Mouse (Mus musculus): ENCODE results near the gene Galnt17. TPM values are rescaled to one million over a fixed set of nuclear protein-coding genes. Genes with fewer than 3 reads are reported as not detected.

Gene Galnt17
- polyA plus RNA-seq, 1 experiment from 2014 or later: 7.8 TPM

DNA sequence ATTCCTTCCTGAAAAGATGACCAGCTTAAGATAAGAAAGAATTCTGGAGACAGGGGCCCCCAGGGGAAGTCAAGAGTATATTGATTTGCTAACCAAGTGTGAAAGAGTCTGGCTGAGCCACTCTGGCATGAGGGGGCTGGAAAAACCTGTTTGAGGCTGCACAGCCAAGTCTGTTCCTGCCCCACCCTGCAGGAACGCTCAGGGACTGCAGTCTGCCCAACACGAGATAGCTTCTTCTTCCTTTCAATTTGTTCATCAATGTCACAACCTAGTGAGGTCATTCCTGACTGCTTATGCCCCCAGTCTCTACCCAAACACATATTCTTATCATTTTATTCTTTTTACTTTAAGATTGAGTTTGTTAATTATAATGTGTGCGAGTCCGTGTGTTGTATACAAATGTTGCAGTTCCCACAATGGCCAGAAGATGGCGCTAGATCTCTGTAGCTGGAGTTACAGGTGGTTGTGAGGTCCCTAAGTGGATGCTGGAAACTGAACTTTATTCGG, 357.4 kb downstream of the Galnt17 start:
- Histone ChIP-seq H3K9me3 (no peaks in the 10 kb centered on the region), H3K4me2 (no peak overlapping the region), H3K36me3 (no peaks in the 10 kb centered on the region), H3K4me3 (no peak overlapping the region), H3K27me3 (no peaks in the 10 kb centered on the region), H3K9ac (no peak overlapping the region), H3K27ac (replicated peaks) (no peak overlapping the region), H3K4me1 (replicated peaks) (no peaks in the 10 kb centered on the region)
- ATAC-seq (ENCODE audit: low FRiP score, low read depth): no peak
- WGBS: 44% methylated on average over 6 of the region's 6 CpGs

DNA sequence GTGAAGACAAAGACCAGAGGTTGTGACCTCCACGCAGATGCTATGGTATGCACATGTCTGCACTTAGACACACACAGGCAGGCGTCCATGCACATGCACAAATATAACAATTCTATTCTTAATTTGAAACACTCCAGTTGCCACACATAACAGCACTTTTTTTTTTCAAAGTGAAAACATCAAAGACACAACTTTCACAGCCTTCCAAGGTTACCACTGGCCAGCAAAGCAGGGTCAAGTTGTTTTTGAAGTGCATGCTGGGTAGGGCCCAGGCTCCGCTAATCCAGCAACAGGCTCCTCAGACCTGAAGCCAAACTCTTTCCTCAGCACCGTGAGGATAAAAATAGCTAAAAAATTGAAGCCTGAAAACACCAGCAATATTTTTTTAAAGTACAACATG, 357.9 kb downstream of the Galnt17 start:
- Histone ChIP-seq H3K4me2 (no peak overlapping the region), H3K27ac (replicated peaks) (no peak overlapping the region), H3K9ac (no peak overlapping the region), H3K36me3 (no peaks in the 10 kb centered on the region), H3K4me1 (replicated peaks) (no peaks in the 10 kb centered on the region), H3K9me3 (no peaks in the 10 kb centered on the region), H3K4me3 (no peak overlapping the region), H3K27me3 (no peaks in the 10 kb centered on the region)
- ATAC-seq (ENCODE audit: low FRiP score, low read depth): no peak
- WGBS: 37% methylated on average over 4 of the region's 4 CpGs

DNA sequence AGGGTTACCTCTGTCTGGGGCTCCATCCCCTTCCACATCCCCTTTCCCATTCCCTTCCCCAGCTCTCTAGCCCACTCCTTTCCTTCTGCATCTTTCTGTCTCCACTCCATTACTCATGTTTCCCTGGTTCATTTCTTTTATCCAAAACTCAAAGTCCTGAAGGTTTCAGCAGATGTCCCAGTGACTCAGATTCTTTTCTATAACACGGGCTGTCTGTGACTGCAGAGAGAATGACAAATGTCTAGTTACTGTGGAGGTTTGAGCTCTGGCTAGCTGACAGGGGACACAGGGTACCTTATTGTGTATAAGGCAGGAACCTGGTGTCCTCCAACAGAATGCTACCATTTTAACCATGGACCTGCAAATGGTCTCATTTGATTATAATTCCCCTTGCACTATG, 358.6 kb downstream of the Galnt17 start:
- 67% methylated on average over 1 of the region's 1 CpGs for WGBS
- Histone ChIP-seq H3K27me3 (no peaks in the 10 kb centered on the region), H3K4me2 (no peak overlapping the region), H3K4me3 (no peak overlapping the region), H3K9ac (no peak overlapping the region), H3K27ac (replicated peaks) (no peak overlapping the region), H3K36me3 (no peaks in the 10 kb centered on the region), H3K4me1 (replicated peaks) (no peaks in the 10 kb centered on the region), H3K9me3 (no peaks in the 10 kb centered on the region)
- ATAC-seq (ENCODE audit: low FRiP score, low read depth): no peak

DNA sequence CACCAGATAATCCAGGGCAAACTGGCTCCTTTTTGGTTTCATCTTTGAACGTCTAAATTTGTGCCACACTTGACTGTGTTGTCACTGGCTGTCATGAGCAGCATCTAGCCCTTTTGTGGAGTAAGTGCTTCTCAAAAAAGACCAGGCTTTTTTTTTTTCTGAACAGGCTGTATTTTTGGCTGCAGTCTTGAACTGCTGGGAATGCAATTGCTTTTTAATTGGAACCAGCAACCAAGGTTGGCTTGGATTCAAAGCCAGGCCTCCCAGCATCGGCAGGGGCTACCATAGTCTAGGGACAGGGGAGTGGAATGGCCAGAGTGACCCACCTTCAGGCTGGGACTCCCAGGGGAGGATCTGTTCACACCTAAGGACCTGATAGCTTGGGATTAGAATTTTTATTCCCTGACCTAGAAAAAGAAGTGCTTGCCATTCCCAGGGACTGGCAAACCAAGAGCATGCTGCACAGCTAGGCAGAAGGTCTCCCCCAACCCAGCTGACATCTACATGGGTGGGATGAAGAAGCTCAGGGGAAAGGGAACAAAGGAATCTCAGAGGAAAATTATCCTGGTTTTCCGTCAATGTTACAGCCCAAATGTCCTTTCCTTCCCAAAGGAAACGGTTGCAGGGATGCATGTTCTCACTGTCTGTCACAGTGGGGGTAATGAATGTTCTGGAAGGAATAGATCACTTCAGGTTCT, 369.2 kb downstream of the Galnt17 start:
- Histone ChIP-seq H3K9me3 (no peaks in the 10 kb centered on the region), H3K27me3 (no peaks in the 10 kb centered on the region), H3K9ac (no peak overlapping the region), H3K4me3 (no peak overlapping the region), H3K4me2 (no peak overlapping the region), H3K27ac (replicated peaks) (peak overlapping the region; percentile 37), H3K4me1 (replicated peaks) (peaks cover 14% of the 10 kb centered on the region; the same call in 1 of the 2 replicates), H3K36me3 (no peaks in the 10 kb centered on the region)
- ATAC-seq (ENCODE audit: low FRiP score, low read depth): 0 out of 2 replicates have a peak, but pooled peaks have one; percentile 30
- 14% methylated on average over 4 of the region's 4 CpGs for WGBS

DNA sequence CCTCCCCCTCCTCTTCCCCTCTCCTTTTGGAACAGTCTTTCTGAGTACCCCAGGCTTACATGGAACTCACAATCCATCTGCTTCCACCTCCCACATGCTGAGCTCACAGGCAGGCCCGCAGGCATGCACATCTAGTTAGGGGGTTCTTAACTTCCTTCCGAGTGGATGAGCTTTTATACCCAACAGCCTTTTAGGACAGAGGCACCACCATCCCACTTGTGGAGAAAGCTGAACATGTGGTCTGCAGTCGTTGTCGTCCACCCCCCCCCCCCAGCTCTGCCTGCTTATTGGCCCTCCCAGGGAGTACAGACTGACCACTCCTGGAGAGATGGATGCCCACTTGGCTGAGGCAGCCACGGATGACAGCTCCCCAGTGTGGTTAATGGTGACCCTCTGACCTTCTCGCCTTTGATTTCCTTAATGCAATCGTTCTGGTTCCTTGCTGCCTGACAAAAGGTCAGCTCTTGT, 370.0 kb downstream of the Galnt17 start:
- Histone ChIP-seq H3K4me2 (no peak overlapping the region), H3K27me3 (no peaks in the 10 kb centered on the region), H3K27ac (replicated peaks) (peak overlapping the region; percentile 46), H3K36me3 (no peaks in the 10 kb centered on the region), H3K9me3 (no peaks in the 10 kb centered on the region), H3K4me3 (no peak overlapping the region), H3K9ac (no peak overlapping the region), H3K4me1 (replicated peaks) (peaks cover 14% of the 10 kb centered on the region; the same call in 1 of the 2 replicates)
- 4% methylated on average over 7 of the region's 7 CpGs for WGBS
- peak; percentile 85 for ATAC-seq (ENCODE audit: low FRiP score, low read depth)

DNA sequence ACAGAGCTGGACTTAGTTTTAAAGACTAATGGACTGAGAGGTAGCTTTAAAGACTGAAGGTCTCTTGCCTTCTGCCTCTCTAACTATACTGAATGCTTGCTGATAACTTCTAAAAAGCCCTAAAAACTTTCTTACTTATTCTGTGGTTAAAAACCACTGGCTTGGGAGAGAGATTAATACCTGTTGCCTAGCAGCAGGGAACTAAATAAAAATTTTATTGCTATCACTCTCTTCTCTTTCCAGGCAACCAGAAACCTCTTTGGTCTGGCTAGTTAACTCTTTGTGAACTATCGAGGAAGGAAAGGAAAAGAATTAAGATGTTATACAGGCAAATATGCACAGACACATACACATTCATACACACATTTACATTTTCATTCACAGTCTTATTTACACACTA, 377.3 kb downstream of the Galnt17 start:
- Histone ChIP-seq H3K4me2 (no peak overlapping the region), H3K9ac (no peak overlapping the region), H3K4me3 (no peak overlapping the region), H3K27me3 (no peaks in the 10 kb centered on the region), H3K9me3 (no peaks in the 10 kb centered on the region), H3K27ac (replicated peaks) (no peak overlapping the region), H3K4me1 (replicated peaks) (no peaks in the 10 kb centered on the region), H3K36me3 (no peaks in the 10 kb centered on the region)
- 75% methylated on average over 1 of the region's 1 CpGs for WGBS
- no peak for ATAC-seq (ENCODE audit: low FRiP score, low read depth)

DNA sequence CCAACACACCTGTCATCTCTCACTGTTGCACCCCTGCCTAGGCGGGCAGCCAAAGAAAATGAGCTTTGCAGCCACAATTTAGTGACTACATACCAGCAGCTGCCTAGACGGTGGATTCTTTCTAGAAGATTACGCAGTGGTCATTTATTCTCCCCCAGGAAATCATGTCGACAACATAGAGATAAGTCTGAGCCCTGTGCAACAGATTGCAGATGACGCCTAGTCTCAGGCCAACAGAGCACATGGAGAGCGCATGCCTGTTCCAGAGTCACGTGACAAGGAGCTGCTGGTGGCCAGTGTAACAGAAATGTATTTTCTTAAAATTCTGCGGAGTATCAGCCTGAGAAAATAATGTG, 380.5 kb downstream of the Galnt17 start:
- H3K9ac ChIP-seq: no peak overlapping the region
- H3K4me2 ChIP-seq: no peak overlapping the region
- no peak overlapping the region for H3K27ac ChIP-seq (replicated peaks)
- H3K36me3 ChIP-seq: no peaks in the 10 kb centered on the region
- ATAC-seq (ENCODE audit: low FRiP score, low read depth): no peak
- no peak overlapping the region for H3K4me3 ChIP-seq
- WGBS: 74% methylated on average over 8 of the region's 8 CpGs
- H3K9me3 ChIP-seq: no peaks in the 10 kb centered on the region
- H3K27me3 ChIP-seq: no peaks in the 10 kb centered on the region
- peaks cover 15% of the 10 kb centered on the region; the same call in 1 of the 2 replicates for H3K4me1 ChIP-seq (replicated peaks)

DNA sequence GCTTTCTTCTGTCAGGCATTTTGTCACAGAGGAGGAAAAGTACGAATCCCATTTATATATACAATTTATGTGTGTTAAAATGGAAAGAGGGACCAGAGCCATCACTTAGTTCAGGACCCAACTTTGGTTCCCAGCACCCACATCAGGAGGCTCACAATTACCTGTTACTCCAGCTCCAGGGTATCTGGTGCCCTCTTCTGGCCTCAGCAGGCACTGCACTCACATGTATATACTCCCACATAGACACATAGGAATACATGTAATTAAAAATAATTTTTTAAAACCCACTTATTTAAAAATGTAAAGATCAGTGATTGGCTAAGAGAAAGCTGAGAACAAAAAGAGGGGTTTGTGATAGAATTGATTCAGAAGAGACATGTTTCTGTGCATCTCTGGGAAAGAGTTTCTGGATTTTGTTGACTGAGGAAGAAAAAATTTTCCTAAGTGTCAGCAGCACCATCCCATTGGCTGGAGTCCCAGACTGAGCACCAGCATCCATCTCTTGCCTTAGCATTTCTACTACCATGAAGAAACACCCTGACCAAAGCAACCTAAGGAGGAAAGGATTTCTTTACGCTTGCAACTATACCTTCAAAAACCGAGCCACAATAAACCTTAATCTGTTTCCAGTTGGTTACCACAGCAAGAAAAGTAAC, 381.0 kb downstream of the Galnt17 start:
- 89% methylated on average over 3 of the region's 3 CpGs for WGBS
- no peak for ATAC-seq (ENCODE audit: low FRiP score, low read depth)
- H3K9me3 ChIP-seq: no peaks in the 10 kb centered on the region

DNA sequence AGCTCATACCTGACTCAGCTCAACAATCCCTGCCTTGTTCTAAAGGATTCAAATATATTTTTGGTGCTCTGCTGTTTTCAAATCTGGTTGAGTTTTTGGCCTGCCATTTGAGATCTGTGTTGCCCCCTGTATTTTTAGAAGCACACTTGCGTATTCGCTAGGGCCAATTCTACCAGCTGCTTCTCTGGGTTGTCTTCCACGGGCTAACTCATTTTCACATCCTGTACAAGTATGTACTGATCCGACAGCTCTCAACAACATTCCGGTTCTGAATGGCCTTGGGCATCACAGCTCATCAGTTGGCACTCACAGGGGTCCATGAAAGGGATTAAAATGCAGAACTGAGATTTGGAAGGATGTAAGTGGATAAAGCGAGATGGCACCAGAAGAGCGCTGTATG, 382.6 kb downstream of the Galnt17 start:
- H3K4me3 ChIP-seq: no peak overlapping the region
- no peak overlapping the region for H3K27ac ChIP-seq (replicated peaks)
- H3K9me3 ChIP-seq: no peaks in the 10 kb centered on the region
- no peak for ATAC-seq (ENCODE audit: low FRiP score, low read depth)
- peaks cover 19% of the 10 kb centered on the region; the same call in 1 of the 2 replicates for H3K4me1 ChIP-seq (replicated peaks)
- no peaks in the 10 kb centered on the region for H3K27me3 ChIP-seq
- no peak overlapping the region for H3K9ac ChIP-seq
- 89% methylated on average over 7 of the region's 7 CpGs for WGBS
- no peak overlapping the region for H3K4me2 ChIP-seq
- no peaks in the 10 kb centered on the region for H3K36me3 ChIP-seq

More for the DNA sequence above, 381.0 kb downstream of the Galnt17 start:
- Histone ChIP-seq H3K4me3 (no peak overlapping the region), H3K36me3 (no peaks in the 10 kb centered on the region), H3K9ac (no peak overlapping the region), H3K4me2 (no peak overlapping the region), H3K27ac (replicated peaks) (no peak overlapping the region), H3K4me1 (replicated peaks) (peaks cover 15% of the 10 kb centered on the region; the same call in 1 of the 2 replicates), H3K27me3 (no peaks in the 10 kb centered on the region)

DNA sequence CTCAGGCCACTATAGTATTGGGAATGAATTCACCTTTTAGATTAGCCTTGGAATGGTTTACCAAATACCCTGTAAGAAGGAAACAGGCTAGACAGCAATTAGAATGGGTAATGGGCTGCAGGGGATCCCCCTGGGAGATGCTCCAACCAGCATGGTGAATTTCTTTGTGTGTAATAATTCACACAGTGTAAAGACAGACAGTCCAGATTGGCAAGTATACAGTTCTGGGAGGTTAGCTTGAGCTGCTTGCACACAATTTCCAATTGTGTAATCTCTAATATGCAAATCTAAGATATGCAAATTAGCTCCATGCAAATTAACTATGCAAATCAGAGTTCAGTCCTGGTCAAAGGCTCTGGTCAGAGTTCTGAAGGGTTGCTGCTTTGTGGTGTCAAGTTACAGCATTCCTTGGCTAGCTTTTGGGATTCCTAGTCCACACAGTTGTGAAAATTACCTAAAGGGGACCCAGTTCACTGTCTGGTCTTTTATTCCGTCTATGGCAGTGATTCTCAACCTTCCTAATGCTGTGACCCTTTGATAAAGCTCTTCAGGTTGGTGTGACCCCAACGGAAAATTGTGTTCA, 384.0 kb downstream of the Galnt17 start:
- H3K4me3 ChIP-seq: no peak overlapping the region
- H3K9ac ChIP-seq: no peak overlapping the region
- H3K36me3 ChIP-seq: no peaks in the 10 kb centered on the region
- peak; percentile 86 for ATAC-seq (ENCODE audit: low FRiP score, low read depth)
- H3K9me3 ChIP-seq: no peaks in the 10 kb centered on the region
- 16% methylated on average over 2 of the region's 2 CpGs for WGBS
- peaks cover 19% of the 10 kb centered on the region; the same call in 1 of the 2 replicates for H3K4me1 ChIP-seq (replicated peaks)
- H3K27me3 ChIP-seq: no peaks in the 10 kb centered on the region
- no peak overlapping the region for H3K4me2 ChIP-seq
- no peak overlapping the region for H3K27ac ChIP-seq (replicated peaks)

DNA sequence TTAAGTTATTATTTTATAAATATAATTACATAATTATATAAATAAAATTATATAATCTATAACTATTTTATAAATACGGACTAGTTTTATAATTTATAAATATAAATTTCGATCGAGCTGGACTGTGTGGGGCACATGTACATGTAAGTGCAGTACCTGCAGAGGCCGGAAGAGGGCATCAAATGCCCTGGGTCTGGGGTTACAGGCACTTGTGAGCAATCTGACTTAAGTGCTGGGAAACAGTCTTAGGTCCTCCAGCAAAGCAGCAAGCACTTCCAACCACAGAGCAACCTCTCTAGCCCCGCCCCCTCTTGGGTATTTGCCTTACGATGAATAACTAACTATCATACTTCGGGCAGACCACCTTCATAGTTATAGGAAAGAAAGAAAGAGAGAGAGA, 388.3 kb downstream of the Galnt17 start:
- no peaks in the 10 kb centered on the region for H3K27me3 ChIP-seq
- H3K9ac ChIP-seq: no peak overlapping the region
- H3K9me3 ChIP-seq: no peaks in the 10 kb centered on the region
- H3K4me2 ChIP-seq: no peak overlapping the region
- no peak overlapping the region for H3K4me3 ChIP-seq
- H3K36me3 ChIP-seq: no peaks in the 10 kb centered on the region
- ATAC-seq (ENCODE audit: low FRiP score, low read depth): no peak
- no peak overlapping the region for H3K27ac ChIP-seq (replicated peaks)
- H3K4me1 ChIP-seq (replicated peaks): peaks cover 19% of the 10 kb centered on the region; the same call in 1 of the 2 replicates
- 93% methylated on average over 7 of the region's 7 CpGs for WGBS

DNA sequence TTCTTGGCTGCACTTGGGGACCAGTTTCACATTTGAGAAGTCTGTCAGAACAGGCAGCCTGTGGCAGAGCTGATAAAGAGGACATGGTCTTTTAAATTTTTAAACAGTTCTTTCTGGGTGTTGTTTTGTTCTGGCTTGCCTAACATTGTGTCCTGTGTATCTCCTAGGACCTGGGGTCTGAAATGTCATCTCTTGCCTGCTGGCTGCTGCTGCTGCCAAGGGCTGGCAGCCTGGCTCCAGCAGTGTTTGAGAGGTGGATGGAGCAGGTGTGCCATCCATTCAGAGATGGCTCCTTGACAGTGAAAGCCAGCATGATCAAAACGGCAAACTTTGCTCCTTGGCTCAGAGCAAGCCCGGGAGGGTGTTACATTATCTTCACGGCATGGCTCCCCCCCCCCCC, 393.7 kb downstream of the Galnt17 start:
- Histone ChIP-seq H3K36me3 (no peaks in the 10 kb centered on the region), H3K9me3 (no peaks in the 10 kb centered on the region), H3K4me1 (replicated peaks) (peaks cover under 1% of the 10 kb centered on the region), H3K27me3 (no peaks in the 10 kb centered on the region), H3K4me3 (no peak overlapping the region), H3K9ac (no peak overlapping the region), H3K27ac (replicated peaks) (no peak overlapping the region), H3K4me2 (no peak overlapping the region)
- 49% methylated on average over 3 of the region's 3 CpGs for WGBS
- ATAC-seq (ENCODE audit: low FRiP score, low read depth): no peak
